Mouse (Mus musculus): ENCODE results near the gene Vkorc1. TPM values are rescaled to one million over a fixed set of nuclear protein-coding genes. Genes with fewer than 3 reads are reported as not detected.
A peak's percentile ranks its signal among the peaks of the same experiment; 100 is the strongest.
"Not testable (repeated sequence)": the region's sequence is repeated elsewhere in the genome, so short reads cannot be mapped to it uniquely, and the experiment has no call there.

Vkorc1 gene
- polyA plus RNA-seq (2012; rRNA removed), result 176 and 201 TPM in 2 replicates

DNA sequence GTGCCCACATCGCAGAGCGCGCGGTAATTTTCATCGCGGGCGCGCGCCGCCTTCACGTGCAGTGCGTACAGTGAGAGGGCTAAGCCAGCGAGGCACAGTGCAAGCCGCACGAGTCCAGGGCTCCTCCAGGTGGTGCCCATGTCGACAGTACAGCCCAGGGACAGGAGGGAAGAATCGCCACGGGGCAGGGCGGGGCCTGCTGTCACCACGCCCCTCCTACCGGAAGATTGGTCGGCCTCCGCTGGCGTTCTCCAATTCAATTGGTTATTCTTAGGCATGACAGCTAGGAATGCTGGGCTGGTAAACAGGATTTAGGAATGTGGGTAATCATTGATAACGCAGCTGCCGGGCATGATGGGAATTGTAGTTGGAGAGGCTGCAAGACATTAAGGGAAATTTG lies at the start of gene Vkorc1, which contains the start of gene Gm21974:
Gene Vkorc1 (minus strand): TSS at position 176 of the 400 bp plus-strand sequence.
Gene Gm21974 (minus strand): TSS at position 13 of the 400 bp plus-strand sequence.
- TF ChIP-seq POLR2A (IDR thresholded peaks at IDR 0.05; ENCODE audit: borderline replicate concordance, extremely low read depth, low read depth, low read length) (peak; percentile 73; the same call in 1 of the 2 replicates), CTCF (IDR thresholded peaks at IDR 0.05; ENCODE audit: insufficient read depth, low read length) (peak; percentile 29; the same call in 1 of the 2 replicates)
- no peaks in the 10 kb centered on the region; the same call in 1 of the 2 replicates for H3K4me1 ChIP-seq (ENCODE audit: control insufficient read depth, insufficient read depth, low read length)
- WGBS, result under 1% methylated on average over 26 of the region's 26 CpGs
- DNase-seq, result peak; percentile 92
- H3K4me3 ChIP-seq (replicated peaks; ENCODE audit: extremely low read depth, low read depth, low read length), result peak within 1 kb of the TSS; percentile 78

DNA sequence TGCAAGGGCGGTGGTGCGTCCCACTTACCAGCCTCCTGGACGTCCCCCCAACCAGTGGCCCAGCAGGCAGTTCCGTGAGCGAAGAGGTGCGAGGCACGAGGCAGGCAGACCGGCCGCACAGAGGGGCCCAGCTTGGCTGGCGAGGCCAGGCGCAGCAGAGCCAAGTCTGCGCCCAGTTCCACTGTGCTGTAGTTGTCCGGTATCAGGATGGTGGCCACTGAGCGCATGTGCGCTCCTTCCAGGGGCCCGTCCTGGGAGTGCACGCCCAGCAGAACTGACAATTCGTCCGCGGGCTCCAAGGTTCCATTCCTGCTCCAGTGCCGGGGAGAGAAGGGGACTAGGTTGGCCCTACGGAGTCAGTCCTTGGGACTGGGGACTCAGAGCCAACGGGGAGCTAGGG lies 49.2 kb upstream of the Vkorc1 start:
- Histone ChIP-seq H3K4me1 (ENCODE audit: control insufficient read depth, insufficient read depth, low read length) (no peaks in the 10 kb centered on the region), H3K4me3 (replicated peaks; ENCODE audit: extremely low read depth, low read depth, low read length) (no peak overlapping the region)
- 16% methylated on average over 23 of the region's 23 CpGs for WGBS
- no peak for TF ChIP-seq CTCF (IDR thresholded peaks at IDR 0.05; ENCODE audit: insufficient read depth, low read length)
- no peak for TF ChIP-seq POLR2A (IDR thresholded peaks at IDR 0.05; ENCODE audit: borderline replicate concordance, extremely low read depth, low read depth, low read length)
- no peak for DNase-seq

DNA sequence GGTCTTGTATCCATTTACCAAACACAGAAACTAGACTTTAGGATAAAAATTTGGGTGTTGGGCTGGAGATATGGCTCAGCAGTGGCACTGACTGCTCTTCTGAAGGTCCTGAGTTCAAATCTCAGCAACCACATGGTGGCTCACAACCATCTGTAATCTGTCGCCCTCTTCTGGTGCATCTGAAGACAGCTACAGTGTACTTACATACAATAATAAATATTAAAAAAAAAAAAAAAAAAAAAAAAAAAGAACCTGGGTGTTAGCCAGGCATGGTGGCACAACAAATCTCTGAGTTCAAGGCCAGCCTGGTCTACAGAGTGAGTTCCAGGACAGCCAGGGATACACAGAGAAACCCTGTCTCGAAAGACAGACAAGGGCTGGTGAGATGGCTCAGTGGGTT lies 46.7 kb upstream of the Vkorc1 start:
- DNase-seq; H3K4me3 ChIP-seq (replicated peaks; ENCODE audit: extremely low read depth, low read depth, low read length); H3K4me1 ChIP-seq (ENCODE audit: control insufficient read depth, insufficient read depth, low read length): not testable (repeated sequence)
- WGBS, result 53% methylated on average over 2 of the region's 2 CpGs

DNA sequence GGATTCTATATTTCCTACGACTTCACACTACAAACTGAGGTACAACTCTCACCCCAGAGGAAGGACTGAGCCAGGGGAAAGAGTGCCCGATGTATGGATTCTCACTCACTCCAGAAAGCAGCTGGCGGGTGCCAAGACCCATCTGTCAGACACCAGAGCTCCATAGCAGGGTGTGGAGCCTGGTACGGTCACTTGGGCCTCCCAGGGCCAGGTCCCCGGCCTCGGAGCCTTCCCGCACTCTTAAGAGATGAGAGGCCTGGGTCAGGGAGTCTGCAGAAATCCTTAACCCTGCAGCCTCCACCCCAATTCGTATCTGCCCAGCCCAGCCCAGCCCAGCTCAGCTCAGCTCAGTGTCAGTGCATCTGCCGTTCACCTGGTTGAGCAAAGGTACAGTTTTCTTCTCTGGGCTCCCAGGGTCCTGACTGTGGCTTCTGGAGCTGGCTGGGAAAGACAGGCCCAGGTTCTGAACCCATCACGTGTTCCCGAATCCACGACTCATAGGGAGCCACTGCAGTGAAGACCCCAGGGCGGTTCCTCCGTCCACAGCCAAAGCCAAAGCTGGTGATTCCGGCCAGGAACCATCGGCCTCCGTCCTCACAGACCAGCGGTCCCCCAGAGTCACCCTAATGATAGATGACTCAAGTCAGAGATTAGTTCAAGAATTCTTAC lies 40.9 kb upstream of the Vkorc1 start:
- DNase-seq, result no peak
- Histone ChIP-seq H3K4me1 (ENCODE audit: control insufficient read depth, insufficient read depth, low read length) (0 out of 2 replicates have a peak, but pooled peaks cover 2% of the 10 kb centered on the region), H3K4me3 (replicated peaks; ENCODE audit: extremely low read depth, low read depth, low read length) (peak overlapping the region; percentile 60)
- TF ChIP-seq POLR2A (IDR thresholded peaks at IDR 0.05; ENCODE audit: borderline replicate concordance, extremely low read depth, low read depth, low read length) (no peak), CTCF (IDR thresholded peaks at IDR 0.05; ENCODE audit: insufficient read depth, low read length) (no peak)
- 57% methylated on average over 18 of the region's 18 CpGs for WGBS

DNA sequence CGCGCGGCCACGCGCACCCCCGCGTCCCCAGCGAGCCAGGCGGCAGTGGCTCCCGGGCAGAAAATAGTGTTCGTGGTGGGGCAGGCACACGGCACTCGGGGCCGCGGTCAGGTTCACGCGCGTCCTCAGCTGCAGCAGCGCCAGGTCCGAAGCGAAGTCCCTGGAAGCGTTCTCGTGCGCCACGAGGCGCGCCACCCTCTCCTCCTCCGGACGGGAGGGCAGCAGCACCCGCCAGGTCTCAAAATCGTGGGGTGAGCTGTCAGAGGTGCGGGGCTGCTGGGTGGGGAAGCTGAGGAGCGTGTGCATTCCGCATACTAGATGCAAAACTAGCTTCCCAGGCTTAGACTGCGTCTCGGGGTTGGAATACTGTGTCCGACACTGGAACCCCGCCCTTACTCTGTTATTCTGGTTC lies 40.3 kb upstream of the Vkorc1 start:
- Histone ChIP-seq H3K4me1 (ENCODE audit: control insufficient read depth, insufficient read depth, low read length) (0 out of 2 replicates have a peak, but pooled peaks cover 2% of the 10 kb centered on the region), H3K4me3 (replicated peaks; ENCODE audit: extremely low read depth, low read depth, low read length) (peak overlapping the region; percentile 60)
- no peak for DNase-seq
- TF ChIP-seq POLR2A (IDR thresholded peaks at IDR 0.05; ENCODE audit: borderline replicate concordance, extremely low read depth, low read depth, low read length) (no peak), CTCF (IDR thresholded peaks at IDR 0.05; ENCODE audit: insufficient read depth, low read length) (no peak)
- under 1% methylated on average over 38 of the region's 38 CpGs for WGBS

DNA sequence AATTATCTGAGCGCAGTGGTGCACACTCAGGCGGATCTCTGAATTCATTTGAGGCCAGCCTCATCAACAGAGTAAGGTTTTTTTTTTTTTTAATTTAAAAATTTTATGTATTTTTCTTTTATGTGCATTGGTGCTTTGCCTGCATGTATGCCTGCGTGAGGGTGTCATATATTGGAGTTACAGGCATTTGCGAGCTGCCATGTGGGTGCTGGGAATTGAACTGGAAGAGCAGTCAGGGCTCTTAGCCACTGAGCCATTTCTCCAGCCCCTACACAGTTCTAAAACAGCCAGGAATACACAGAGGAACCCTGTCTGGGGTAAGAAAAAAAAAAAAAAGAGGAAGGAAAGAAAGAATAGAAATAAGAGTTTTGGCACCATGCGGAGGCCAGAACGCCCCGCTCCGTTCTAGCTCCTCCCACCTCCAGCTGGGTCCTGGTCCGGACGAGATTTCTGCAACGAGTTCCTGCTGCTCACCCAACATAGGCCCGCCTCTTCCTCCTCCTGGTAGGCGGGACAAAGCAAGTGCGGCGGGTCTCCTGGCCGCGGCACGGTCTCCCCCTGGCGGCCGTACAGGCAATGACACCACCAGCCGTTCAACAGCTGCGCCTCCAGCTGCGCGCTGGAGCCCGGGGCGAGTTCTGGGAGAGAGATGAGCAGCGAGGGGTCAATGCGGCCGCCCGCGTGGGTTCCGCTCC lies 39.8 kb upstream of the Vkorc1 start:
- 6% methylated on average over 32 of the region's 32 CpGs for WGBS
- DNase-seq, result peak; percentile 94
- 0 out of 2 replicates have a peak, but pooled peaks cover 2% of the 10 kb centered on the region for H3K4me1 ChIP-seq (ENCODE audit: control insufficient read depth, insufficient read depth, low read length)

DNA sequence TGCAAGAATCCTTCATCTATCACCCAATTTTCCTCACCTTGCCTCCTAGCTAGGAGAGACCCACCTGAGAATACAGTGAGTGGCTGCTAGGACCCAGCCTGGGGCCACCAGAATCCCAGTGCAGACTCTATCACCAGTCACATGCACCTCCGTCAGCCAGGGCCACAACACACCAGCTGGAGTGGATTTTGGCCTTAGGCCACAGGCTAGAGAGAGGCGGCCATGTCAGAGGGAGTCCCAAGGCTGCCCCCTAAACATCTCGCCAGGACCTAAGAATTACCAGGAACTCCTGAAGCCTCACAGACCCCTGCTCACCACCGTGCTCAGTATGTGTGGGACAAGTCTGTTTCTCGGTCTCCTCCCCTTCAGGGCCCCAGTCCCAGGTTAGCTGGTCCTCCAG lies 38.7 kb upstream of the Vkorc1 start:
- H3K4me3 ChIP-seq (replicated peaks; ENCODE audit: extremely low read depth, low read depth, low read length), result no peak overlapping the region
- 68% methylated on average over 5 of the region's 5 CpGs for WGBS
- peak; percentile 25 for DNase-seq
- H3K4me1 ChIP-seq (ENCODE audit: control insufficient read depth, insufficient read depth, low read length), result 0 out of 2 replicates have a peak, but pooled peaks cover 2% of the 10 kb centered on the region
- no peak for TF ChIP-seq POLR2A (IDR thresholded peaks at IDR 0.05; ENCODE audit: borderline replicate concordance, extremely low read depth, low read depth, low read length)
- TF ChIP-seq CTCF (IDR thresholded peaks at IDR 0.05; ENCODE audit: insufficient read depth, low read length), result no peak

More for the DNA sequence above, 39.8 kb upstream of the Vkorc1 start:
- H3K4me3 ChIP-seq (replicated peaks; ENCODE audit: extremely low read depth, low read depth, low read length), result peak overlapping the region; percentile 60
- peak; percentile 51 for TF ChIP-seq CTCF (IDR thresholded peaks at IDR 0.05; ENCODE audit: insufficient read depth, low read length)
- TF ChIP-seq POLR2A (IDR thresholded peaks at IDR 0.05; ENCODE audit: borderline replicate concordance, extremely low read depth, low read depth, low read length), result peak; percentile 68; the same call in 1 of the 2 replicates

DNA sequence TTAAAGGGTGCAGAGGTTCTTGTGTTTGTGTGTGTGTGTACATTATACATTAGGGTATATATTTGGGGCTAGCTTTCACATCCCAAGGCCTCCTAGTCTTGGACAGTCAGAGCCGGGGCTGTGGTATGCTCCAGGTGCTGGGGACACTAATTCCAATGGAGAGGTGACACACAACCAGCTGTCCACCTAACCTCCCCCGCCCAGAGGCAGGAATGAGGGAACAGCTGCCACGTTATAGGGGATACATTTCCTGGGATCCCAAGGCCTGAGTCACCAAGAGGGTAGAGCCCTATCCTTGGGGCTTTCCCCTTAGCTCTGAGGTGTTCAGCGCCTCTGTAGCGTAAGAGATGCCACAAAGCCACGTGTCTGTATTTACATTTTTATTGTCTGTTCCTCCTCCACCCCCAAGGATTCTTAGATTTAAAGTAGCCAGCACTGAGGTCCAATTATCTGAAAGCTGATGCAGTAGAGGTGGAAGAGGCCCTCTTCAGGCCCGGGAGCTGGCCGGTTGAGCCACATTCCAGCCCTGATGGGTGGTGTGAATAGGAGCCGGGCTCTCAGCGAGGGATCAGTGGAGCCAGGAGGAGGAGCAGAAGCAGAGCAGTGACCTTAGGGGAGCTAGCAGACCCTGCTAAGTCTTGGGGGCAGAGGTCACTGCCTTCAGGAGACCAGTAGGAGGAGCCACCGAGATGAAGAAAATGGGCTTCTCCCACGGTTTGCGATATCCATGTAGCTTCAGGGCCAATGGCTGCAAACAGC lies 37.0 kb upstream of the Vkorc1 start:
- 36% methylated on average over 13 of the region's 13 CpGs for WGBS
- DNase-seq, result peak; percentile 77
- TF ChIP-seq CTCF (IDR thresholded peaks at IDR 0.05; ENCODE audit: insufficient read depth, low read length), result no peak
- Histone ChIP-seq H3K4me3 (replicated peaks; ENCODE audit: extremely low read depth, low read depth, low read length) (no peak overlapping the region), H3K4me1 (ENCODE audit: control insufficient read depth, insufficient read depth, low read length) (0 out of 2 replicates have a peak, but pooled peaks cover 2% of the 10 kb centered on the region)
